Mouse (Mus musculus) monocyte, adult 2 months (primary cell): ENCODE results near the gene Pgrmc2.

Experiments
- DNase-seq, 2 experiments: peaks; one replicate each; pipeline ENCODE4 v3.0.0; 2022; ENCODE audit warnings: low spot score in 2 of 2, low read depth in 1 of 2

Gene Pgrmc2

DNA sequence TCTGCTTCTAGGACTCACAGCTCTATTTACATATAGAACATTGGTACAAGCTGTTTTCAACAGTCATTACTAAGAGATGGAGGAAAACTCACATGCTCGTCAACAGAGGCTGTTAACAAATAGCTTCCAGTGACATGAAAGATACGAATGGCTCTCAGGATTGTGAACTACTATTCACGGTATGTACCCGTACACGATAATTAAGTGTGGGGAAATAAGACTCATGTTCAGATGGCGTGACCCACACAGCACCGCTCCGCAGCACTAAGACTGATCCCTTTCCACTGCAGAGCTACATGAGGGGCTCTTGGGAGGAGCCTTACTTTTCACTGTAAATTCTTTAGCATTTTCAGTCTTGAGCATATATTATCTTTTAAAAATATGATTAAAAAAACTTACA lies 7.5 kb downstream of the Pgrmc2 start:
- no peak for DNase-seq

- DNase-seq: no peak
These were observed 12.3 kb downstream of the Pgrmc2 start for GRCm38 (mm10) chr3:41070519-41070918.

GRCm38 (mm10) chr3:41065320-41065719 lies 17.5 kb downstream of the Pgrmc2 start:
- DNase-seq: no peak

DNA sequence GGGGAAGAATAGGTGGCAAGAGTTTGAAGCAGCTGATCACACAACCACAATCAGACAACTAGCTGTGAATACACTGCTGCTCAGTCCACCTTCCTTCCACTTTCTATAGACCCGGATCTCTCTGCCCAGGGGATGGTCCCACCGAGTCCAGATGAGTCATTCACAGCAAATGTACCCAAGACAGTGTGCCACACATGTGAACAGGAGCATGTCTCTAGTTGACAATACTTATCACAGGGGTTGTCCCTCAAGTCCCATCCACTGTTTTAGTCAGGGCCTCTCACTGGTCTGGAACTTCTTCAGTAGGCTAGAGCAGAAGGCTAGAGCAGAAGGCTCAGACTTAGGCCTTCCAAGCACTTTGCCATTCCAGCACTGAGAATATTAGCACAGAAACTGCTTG lies 20.1 kb downstream of the Pgrmc2 start:
- no peak for DNase-seq

DNA sequence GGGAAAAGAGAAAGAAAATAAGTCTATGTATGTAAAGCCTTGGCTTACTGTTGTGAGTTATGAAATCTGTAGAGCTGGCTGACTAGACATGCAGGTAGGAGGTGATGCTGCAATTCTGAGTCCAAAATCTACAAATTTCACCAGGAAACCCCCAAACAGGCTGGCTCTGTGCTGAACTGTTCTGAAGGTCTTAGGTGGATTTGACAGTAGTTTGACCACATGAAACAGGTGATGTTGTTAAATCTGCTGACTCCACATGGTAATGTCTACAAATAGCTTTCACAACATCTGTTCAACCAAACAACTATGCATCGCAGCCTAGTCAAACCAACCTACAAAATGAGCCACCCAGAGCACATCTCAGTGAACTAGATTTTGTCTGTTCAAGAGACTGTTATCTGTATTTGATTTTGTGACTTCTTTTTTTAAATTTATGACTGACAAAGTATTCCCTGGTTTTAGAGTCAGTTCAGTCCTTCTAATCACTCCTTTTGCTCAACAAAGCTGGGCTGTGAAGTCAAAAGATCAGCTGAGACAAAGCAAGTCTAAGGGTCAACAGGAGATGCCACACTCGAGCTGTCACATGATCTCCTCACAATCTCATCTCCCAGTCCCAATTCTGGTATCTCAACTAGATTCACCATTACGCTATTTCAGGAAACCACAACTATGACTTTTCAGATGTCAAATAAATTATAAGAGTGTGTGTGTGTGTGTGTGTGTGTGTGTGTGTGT lies 20.8 kb downstream of the Pgrmc2 start:
- no peak for DNase-seq

GRCm38 (mm10) chr3:41059249-41059648 lies 23.6 kb downstream of the Pgrmc2 start:
- no peak for DNase-seq

GRCm38 (mm10) chr3:41058395-41058794 lies 24.5 kb downstream of the Pgrmc2 start:
- DNase-seq: no peak

DNA sequence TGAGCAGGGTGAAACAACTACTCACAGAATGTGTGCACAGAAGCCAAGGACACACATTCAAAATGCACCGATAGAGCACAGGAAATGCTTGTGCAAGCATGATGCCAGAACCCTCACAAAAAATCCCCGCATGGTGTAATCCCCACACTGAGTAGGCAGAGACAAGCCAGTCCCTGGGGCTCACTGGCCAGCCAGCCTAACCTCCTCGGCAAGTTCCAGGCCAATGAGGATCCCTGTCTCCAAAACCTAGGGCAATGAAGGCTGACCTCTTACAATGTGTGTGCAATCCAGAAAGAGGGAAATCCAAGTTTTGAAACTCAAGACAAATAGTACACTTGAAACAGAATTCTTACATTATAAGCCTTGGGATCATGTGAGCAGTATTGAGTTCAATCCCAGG lies 29.5 kb downstream of the Pgrmc2 start:
- DNase-seq: no peak

DNA sequence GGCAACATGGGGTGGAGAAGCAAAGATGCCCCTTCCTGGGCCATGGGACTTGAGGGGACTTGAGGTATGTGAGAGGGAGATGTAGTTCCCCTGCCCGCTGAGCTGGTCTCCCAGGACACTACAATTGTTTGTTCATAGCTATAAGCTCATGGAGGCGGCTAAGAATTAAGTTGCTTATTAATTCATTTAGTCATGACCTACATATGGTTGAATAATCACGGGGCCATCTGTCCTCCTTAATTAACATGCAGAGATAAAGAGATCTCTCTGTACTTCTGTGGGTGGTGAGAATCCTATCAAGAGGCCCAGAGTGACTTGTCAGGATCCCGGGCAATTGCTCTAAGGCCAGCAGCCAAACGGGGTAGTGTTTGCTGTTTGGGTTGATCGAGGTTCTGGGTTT lies 35.0 kb downstream of the Pgrmc2 start:
- DNase-seq: no peak

- DNase-seq: no peak
These were observed 39.0 kb downstream of the Pgrmc2 start for GRCm38 (mm10) chr3:41043756-41044354.

DNA sequence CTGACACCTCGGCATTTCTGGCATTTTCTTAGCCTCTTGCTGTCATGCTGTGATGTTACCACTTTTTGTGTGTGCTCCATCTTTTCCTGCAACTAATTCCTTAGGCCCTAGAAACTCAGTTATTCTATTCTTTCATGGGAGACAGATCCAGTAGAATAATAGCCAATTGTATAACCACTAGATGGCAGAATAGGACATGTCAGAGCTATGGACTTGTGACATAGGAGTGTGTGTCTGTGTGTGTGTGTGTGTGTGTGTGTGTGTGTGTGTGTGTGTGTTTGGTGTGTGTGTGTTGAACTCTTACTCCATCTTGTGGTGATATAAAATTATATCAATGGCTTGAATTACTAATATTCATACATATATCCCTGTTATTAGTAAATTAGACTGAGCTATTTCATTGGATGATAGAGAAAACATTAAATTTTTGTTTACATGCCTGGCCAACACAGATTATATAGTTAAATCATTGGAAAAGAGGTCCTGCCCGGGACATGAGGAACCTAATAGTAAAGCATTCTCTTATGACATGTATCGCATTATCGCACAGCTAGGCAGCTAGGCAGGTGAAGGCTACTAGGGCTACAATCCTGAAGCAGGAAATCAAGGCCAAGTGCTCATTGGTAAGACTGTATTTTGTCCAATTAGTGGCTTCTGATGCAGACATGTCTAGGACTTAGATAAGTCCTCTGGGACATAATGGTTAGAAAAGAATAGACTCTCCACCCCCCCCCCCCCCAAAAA lies 40.5 kb downstream of the Pgrmc2 start:
- DNase-seq: no peak

GRCm38 (mm10) chr3:41041241-41041640 lies 41.6 kb downstream of the Pgrmc2 start:
- DNase-seq: no peak

DNA sequence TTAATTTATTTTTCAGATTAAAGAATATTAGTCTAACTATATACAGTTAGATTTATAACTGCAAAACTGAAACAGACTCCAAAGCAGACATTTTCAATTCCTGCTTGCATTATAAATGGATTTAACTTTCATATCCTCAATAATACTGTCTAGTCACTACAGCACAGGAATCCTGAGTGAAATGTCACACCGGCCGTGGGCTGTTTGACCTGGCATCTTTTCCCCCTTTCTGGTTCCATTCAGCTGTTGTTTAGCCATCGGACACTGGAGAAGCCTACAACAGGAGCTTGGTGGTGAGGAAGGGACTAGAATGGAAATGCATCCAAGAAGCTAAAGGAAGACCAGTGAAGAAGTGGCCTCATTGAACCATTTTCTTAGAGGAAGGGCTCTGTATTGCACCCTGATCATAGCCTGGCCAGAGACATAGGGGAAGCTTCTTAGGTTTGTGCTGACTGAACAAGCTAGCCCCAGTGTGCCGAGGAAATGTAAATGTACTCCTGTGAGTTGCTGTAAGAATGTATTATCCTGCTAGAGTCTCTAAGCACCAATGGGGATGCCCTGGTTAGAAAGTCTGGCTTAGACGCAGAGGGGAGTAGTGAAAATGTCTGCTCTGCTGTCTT lies 44.4 kb downstream of the Pgrmc2 start:
- no peak for DNase-seq

DNA sequence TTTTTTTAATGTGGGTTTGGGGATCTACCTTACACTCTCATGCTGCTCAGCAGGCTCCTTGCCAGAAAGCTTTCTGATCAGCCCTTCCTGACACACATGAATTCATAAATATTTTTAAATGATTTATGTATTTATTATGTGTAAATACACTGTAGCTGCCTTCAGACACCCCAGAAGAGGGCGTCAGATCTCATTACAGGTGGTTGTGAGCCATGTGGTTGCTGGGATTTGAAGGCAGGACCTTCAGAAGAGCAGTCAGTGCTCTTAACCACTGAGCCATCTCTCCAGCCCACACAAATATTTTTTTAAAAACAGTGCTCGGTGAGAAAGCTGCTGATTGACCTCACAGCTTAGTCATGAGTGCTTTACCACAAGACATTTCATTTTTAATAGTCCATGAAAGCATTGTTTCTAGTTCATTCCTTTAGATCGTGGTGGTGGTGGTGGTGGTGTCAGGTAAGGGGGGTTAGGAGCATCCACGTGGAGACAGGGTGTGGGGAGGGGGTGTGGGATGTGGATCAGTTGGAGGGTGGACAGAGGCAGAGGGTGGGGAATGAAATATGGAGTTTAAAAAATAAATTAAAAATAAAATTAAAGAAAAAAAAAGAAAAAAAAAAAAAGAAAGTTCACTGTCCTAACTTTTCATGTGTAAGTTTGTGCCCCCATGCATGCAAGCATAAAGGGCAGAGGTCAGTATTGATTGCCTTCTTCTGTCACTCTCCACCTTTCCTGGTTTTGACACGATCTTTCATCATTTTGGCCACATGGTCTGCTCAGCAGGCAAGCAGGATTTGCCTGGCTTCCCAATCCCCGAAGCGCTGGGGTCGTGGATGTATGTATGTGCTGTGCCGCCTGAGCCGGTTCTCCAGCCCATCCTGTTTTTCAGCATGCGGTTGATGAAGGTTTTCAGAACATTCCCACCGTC lies 51.3 kb downstream of the Pgrmc2 start:
- no peak for DNase-seq

DNA sequence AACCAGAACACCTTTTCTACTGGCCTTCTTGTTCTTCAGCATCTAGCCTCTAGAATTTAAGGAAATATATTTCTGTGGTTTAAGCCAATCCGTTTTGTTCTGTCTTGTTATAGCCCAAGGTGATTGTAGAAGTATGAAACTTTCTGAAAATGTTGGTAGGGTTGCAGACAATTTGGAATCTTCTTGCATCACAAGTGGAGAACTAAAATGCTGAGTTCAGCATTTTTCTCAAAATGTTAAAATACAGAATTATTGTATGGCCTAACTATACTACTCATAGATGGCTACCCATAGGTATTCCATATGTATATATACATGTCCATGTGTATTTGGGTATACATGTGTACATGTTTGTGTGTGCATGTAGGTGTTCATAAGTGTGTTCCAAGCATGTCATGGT lies 52.1 kb downstream of the Pgrmc2 start:
- no peak for DNase-seq

- no peak for DNase-seq
These were observed 60.9 kb downstream of the Pgrmc2 start for GRCm38 (mm10) chr3:41021980-41022379.

DNA sequence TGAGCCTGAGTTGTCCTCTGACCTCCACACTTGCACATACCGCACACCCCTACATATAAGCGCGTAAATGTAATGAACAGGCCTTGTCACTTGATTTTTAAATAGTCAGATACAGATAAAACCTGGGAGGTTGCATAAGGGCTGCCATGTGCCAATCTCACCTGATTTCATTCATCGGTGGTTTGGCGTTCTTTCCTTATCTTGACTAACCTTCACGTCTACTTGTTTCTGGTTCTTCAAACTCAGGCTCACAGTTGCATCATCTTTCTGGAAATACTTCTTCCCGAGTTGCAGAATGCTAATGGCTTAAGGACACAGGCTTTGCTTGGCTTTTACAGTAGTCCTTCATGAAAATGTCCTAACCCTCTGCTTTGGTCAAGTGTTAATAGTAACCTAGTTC lies 62.2 kb downstream of the Pgrmc2 start:
- no peak for DNase-seq

DNA sequence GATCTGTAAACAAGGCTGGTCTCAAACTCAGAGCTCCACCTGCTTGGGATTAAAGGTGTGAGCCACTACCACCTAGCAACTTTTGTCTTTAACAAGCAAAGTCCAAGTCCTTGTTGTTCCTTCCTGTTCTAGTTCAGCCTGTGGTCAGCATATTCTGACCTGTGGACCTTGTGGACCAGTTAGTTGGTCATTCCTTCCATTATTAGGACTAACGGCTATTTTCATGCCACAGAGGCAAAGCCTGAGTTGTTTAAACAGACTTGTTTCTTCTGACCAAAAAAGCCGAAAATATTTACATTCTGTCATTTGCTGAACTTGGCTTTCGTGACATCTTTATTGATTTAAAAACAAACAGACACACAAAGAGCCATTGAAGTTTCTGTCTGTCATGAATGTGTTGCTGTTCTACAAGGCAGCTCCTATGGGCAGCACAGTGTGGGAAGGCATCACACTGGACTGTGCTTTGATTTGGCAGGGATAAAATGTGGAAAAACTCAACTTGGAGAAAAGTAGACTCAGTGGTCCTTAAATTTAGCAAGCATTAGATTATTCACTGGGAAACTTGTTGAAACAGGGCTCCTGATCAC lies 64.7 kb downstream of the Pgrmc2 start:
- DNase-seq: no peak
